Mouse (Mus musculus) lung, adult 2 months (tissue): ENCODE measurements around the gene Stx11. TPM values are rescaled to one million over a fixed set of nuclear protein-coding genes. Genes with fewer than 3 reads are reported as not detected.

Experiments used
- DNase-seq: peaks from one replicate; pipeline ENCODE4 v3.0.0; 2022
- H3K4me1 ChIP-seq: fragments of 200-500 bp; 2 replicates; pipeline ENCODE4 v1.6.1; 2011; ENCODE audit warnings: low read length; ENCODE audit not compliant: control insufficient read depth, insufficient read depth
- H3K4me3 ChIP-seq: fragments of 200-500 bp; replicated peaks from 2 replicates; pipeline ENCODE3; 2011; ENCODE audit warnings: low read depth, mild to moderate bottlenecking, control low read depth, low read length; ENCODE audit errors: extremely low read depth
- CTCF ChIP-seq: fragments of 200-500 bp; IDR thresholded peaks from 2 replicates; pipeline ENCODE4 v1.5.1; 2011; ENCODE audit warnings: mild to moderate bottlenecking, low read length, control low read depth; ENCODE audit not compliant: insufficient read depth
- POLR2A ChIP-seq: fragments of 200-500 bp; IDR thresholded peaks from 2 replicates; pipeline ENCODE4 v1.6.1; 2011; ENCODE audit warnings: low read depth, mild to moderate bottlenecking, control low read depth, low read length, borderline replicate concordance; ENCODE audit errors: extremely low read depth
- WGBS: fragments of 180-500 bp; shearing (Covaris S2); methylation state at CpG from one replicate; pipeline ENCODE4 v1.1.7; 2018; 5-methylcytosine and 5-hydroxymethylcytosine counted together
- polyA plus RNA-seq: library from polyadenylated mRNA; depleted of rRNA; stranded (reverse); fragments of >200 nt; gene quantifications from 2 replicates; pipeline ENCODE4 v1.2.3, GENCODE M21; 2012; rRNA removed

Stx11 gene
- polyA plus RNA-seq = 16.0 and 17.1 TPM in 2 replicates

DNA sequence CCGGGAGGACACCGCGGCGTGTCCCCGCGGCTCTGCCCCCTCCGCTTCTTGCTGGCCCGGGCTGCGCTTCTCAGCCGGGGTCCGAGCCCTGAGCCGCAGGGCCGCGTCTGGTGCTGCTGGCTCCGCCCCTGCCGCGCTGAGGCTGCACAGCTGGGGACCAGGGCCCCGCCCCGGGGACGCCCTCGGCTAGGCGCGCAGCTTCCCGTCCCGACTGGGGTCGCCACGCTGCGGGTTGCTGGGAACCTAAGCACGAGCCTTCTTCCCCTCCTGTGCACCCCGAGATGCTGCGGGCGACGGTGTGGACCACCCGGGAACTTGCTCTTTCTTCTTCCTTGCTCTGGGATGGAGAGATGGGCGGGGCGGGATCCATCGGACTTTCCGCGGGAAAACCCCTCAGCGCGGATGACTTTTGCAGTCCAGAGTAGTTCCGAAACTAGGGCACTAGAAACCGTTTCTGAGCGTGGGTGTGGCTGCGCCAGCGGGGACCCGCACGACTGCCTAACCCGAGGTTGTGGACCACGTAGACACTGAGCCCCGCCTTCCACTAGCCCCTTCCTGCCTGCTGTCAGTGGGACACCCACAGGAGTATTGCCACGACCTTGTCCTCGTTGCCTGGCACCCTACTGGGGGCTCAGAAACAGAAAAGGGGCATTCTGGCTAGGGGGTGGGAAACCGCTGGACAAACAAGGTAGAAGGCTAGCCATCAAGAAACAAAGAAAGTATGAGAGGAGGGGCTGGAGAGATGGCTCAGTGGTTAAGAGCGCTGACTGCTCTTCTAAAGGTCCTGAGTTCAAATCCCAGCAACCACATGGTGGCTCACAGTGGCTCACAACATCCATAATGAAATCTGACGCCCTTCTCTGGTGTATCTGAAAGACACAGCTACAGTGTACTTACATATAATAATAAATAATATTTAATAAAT, at the start of gene Stx11:
Gene Stx11 (minus strand): TSS at position 148 of the 925 bp plus-strand sequence.
- 4% methylated on average over 54 of the region's 56 CpGs for WGBS
- peak; percentile 57 for DNase-seq
- TF ChIP-seq POLR2A (no peak), CTCF (no peak)

GRCm38 (mm10) chr10:13008737-13009121, 44.6 kb upstream of the Stx11 start:
- no peak for DNase-seq
- Histone ChIP-seq H3K4me3 (peak overlapping the region; percentile 94), H3K4me1 (no peaks in the 10 kb centered on the region; the same call in 1 of the 2 replicates)
- under 1% methylated on average over 29 of the region's 29 CpGs for WGBS
- no peak for TF ChIP-seq POLR2A
- no peak for TF ChIP-seq CTCF

More for the DNA sequence above, at the start of gene Stx11:
- Histone ChIP-seq H3K4me1 (no peaks in the 10 kb centered on the region), H3K4me3 (peak within 1 kb of the TSS; percentile 95)

- Histone ChIP-seq H3K4me1 (no peaks in the 10 kb centered on the region; the same call in 1 of the 2 replicates), H3K4me3 (peak overlapping the region; percentile 94)
- peak; percentile 93 for DNase-seq
- WGBS = 2% methylated on average over 52 of the region's 52 CpGs
- TF ChIP-seq POLR2A (peak; percentile 80; the same call in 1 of the 2 replicates), CTCF (no peak)
These were observed 44.0 kb upstream of the Stx11 start for GRCm38 (mm10) chr10:13007876-13008736.

DNA sequence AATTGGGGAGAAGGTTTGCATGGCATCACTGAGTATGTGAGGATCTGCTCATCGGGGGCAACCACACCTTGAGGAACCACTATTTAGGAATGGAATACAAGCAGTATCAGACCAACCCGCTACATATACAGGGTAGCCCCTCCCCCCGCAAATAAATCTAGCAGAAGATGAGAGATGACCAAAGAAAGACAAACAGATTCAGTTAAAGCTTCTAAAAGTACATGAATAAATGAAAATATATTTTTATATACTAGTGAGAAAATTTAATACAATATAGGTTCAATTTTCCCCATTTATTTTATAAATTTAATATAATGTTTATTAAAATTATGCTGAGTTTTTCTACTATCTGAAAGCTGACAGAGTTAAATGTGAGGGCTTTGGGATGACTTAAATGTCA, 40.9 kb upstream of the Stx11 start, which contains the start of gene Sf3b5:
Gene Sf3b5 (plus strand): TSS at position 301 of the 400 bp plus-strand sequence.
- 84% methylated on average over 3 of the region's 3 CpGs for WGBS

DNA sequence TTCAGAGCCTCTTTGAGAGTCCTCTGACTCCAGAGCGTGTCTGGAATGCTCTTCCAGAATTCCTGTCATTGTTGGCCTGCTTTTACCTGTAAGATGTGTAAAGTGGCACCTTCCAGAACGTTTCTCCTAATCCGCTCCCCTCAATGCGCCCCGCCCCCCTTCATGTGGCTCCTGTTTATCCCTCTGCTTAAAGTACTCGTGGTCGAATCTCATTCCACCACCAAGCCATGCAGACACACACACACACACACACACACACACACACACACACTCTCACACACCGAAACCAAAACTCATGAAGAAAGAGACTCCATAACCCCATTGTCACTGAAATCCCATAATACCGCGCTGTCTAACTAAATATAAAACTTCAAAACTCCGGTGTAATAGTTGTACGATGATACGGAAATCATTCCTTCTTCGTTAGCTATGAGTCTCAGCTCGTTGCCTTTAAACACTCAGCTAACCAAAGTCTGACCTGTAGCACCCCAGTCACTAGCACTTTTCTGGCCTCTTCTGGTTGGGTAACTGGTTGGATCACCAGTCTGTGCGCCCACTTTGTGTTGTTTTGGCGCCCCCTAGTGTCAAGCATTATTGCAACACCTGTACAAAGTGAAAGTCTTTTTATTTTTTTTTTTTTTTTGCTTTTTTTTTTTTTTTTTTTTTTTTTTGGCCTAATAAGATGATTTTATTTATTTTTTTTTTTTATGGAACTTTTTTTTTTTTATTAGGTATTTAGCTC, 32.8 kb upstream of the Stx11 start:
- H3K4me3 ChIP-seq = no peak overlapping the region
- WGBS = 39% methylated on average over 17 of the region's 17 CpGs
- H3K4me1 ChIP-seq = no peaks in the 10 kb centered on the region
- no peak for TF ChIP-seq POLR2A
- peak; percentile 70 for TF ChIP-seq CTCF
- peak; percentile 82 for DNase-seq

More for the DNA sequence above, 40.9 kb upstream of the Stx11 start, which contains the start of gene Sf3b5:
- no peak for DNase-seq
- TF ChIP-seq POLR2A (no peak), CTCF (no peak)
- Histone ChIP-seq H3K4me3 (no peak within 1 kb of the TSS), H3K4me1 (no peaks in the 10 kb centered on the region; the same call in 1 of the 2 replicates)

- DNase-seq = no peak
- 86% methylated on average over 25 of the region's 25 CpGs for WGBS
- no peak for TF ChIP-seq POLR2A
- TF ChIP-seq CTCF = no peak
- Histone ChIP-seq H3K4me1 (no peaks in the 10 kb centered on the region), H3K4me3 (no peak overlapping the region)
These were observed 29.4 kb upstream of the Stx11 start for GRCm38 (mm10) chr10:12993411-12994039.

DNA sequence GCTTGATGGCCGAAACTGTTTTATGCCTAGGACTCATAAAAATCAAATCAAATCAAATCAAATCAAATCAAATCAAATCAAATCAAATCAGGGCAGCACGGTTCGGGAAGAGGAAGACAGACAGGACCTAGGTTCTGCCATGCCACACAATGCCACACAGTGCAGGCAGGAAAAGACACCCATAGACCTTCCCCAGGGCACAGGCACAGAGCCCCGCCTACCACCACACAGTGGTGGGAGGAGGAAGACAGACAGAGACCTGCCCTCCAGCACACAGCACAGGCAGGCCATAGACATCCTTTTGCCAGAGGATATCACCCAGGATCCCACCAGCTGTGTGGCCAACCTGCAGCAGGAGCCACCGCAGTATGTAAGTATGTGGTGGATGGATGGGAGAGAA, 27.9 kb upstream of the Stx11 start:
- Histone ChIP-seq H3K4me1 (no peaks in the 10 kb centered on the region), H3K4me3 (no peak overlapping the region)
- TF ChIP-seq POLR2A = no peak
- no peak for TF ChIP-seq CTCF
- WGBS = 83% methylated on average over 5 of the region's 5 CpGs
- no peak for DNase-seq

DNA sequence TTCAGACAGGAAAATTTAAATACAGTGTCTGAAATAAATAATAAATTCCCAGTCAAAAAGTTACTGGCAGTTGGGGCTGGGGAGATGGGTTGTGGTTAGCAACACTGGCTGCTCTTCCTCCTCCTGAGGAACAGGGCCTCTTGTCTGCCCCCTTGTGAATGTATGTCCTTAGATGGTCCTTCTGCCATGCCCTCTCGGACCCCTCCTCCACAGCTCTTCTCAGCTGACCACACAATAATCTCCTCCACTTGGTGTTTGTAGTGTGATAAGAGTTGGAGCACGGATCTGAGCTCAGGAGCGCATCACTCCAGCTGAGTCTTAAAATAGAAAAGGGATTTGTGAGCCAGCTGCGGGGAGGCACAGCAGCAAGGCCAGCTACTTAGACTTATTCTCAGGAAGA, 22.8 kb upstream of the Stx11 start:
- no peak for TF ChIP-seq POLR2A
- TF ChIP-seq CTCF = no peak
- no peak overlapping the region for H3K4me3 ChIP-seq
- H3K4me1 ChIP-seq = no peaks in the 10 kb centered on the region
- no peak for DNase-seq
- WGBS = 40% methylated on average over 4 of the region's 4 CpGs
